Comparison of ENCODE assay signal across 8 mouse cellular contexts in the genomic region with DNA sequence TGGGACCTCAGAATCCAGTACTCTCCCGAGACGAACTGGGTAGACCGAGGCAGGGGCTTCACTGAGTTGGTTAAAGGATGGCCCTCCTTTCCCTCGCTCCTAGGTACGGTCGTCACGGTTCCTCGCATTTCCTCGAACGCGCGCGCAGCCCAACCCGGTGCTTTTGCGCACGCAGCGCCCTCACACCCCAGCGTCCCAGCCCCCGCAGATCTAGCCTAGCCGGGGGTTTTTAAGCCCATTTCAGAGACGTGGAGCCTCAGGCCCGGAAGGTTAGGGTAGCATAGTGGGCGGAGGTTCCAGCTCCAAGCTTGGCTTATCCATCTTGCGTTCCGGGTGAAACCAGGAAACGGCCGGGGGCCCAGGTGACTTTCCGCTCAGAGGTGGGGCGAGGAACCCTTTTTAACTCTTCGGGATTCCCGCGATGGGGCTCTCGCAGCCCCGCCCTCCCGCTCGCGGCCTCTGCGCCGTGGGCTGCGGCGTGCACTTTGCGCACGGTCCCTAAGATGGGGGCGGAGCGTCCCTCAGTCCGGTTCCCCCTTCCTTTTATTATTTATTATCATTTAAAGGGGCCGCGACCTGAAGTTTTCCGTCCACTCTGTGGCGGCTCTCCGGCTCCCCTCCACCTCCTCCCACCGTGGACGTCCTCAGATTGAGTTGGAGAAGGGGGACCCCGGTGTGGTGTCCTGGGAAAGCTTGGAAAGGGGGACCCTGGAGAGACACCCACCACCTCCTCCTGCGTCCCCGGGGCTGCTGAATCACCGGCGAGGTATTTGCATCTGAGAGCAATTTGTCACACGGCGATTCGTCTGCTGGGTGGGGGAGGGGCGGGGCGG. TPM values are rescaled to one million over a fixed set of nuclear protein-coding genes. Genes with fewer than 3 reads are reported as not detected.
DNase-seq lines count a peak whose midpoint lies in the region; ATAC-seq and TF ChIP-seq lines count a peak whose summit lies in the region.

TSS of gene Arid3a (plus strand) at position 553 of the 833 bp plus-strand sequence.

- ATAC-seq in hindbrain, embryonic 11.5 days (ENCODE audit: low FRiP score), result peak; percentile 77
- ATAC-seq in lung, postnatal 0 days, result peak; percentile 81

- no peak for TF ChIP-seq CTCF in lung, postnatal 0 days (IDR thresholded peaks at IDR 0.05)

- H3K9me3 ChIP-seq in hindbrain, embryonic 11.5 days (ENCODE audit: control insufficient read depth, low read length), result no peaks in the 10 kb centered on the region
- no peaks in the 10 kb centered on the region for H3K9me3 ChIP-seq in lung, postnatal 0 days (ENCODE audit: low read length)

- H3K4me1 ChIP-seq in hindbrain, embryonic 11.5 days (replicated peaks; ENCODE audit: control insufficient read depth, insufficient read depth, low read length), result peaks cover 18% of the 10 kb centered on the region
- H3K4me1 ChIP-seq in lung, postnatal 0 days (ENCODE audit: insufficient read depth, low read depth, low read length), result peaks cover 18% of the 10 kb centered on the region

- TF ChIP-seq EP300 in lung, postnatal 0 days (IDR thresholded peaks at IDR 0.05), result 0 out of 2 replicates have a peak, but pooled peaks have one; percentile 34

- peak within 1 kb of the TSS; percentile 82 for H3K4me3 ChIP-seq in hindbrain, embryonic 11.5 days (ENCODE audit: low read depth, low read length)
- peak within 1 kb of the TSS; percentile 78 for H3K4me3 ChIP-seq in lung, postnatal 0 days (ENCODE audit: low read depth, low read length)

- peaks cover 26% of the 10 kb centered on the region for H3K27me3 ChIP-seq in hindbrain, embryonic 11.5 days (ENCODE audit: control insufficient read depth, insufficient read depth, low read length)
- H3K27me3 ChIP-seq in lung, postnatal 0 days (replicated peaks; ENCODE audit: insufficient read depth, low read length), result peaks cover 10% of the 10 kb centered on the region; the same call in 1 of the 2 replicates

- peak within 1 kb of the TSS; percentile 89 for H3K27ac ChIP-seq in hindbrain, embryonic 11.5 days (ENCODE audit: low read depth, low read length)
- peak within 1 kb of the TSS; percentile 95 for H3K27ac ChIP-seq in lung, postnatal 0 days (ENCODE audit: low read length)

- peak within 1 kb of the TSS; percentile 94 for H3K4me2 ChIP-seq in hindbrain, embryonic 11.5 days (replicated peaks; ENCODE audit: low read depth, low read length)
- peak within 1 kb of the TSS; percentile 90 for H3K4me2 ChIP-seq in lung, postnatal 0 days (replicated peaks; ENCODE audit: low read depth, low read length)

- H3K36me3 ChIP-seq in hindbrain, embryonic 11.5 days (ENCODE audit: control insufficient read depth, insufficient read depth, low read length), result no peaks in the 10 kb centered on the region
- H3K36me3 ChIP-seq in lung, postnatal 0 days (ENCODE audit: insufficient read depth, low read length), result peaks cover 12% of the 10 kb centered on the region; the same call in 1 of the 2 replicates

- under 1% methylated on average over 63 of the region's 63 CpGs for WGBS in hindbrain, embryonic 11.5 days
- under 1% methylated on average over 61 of the region's 63 CpGs for WGBS in lung, postnatal 0 days

- DNase-seq in NIH3T3 (ENCODE audit: low read depth), result peak; percentile 97
- peak; percentile 89 for DNase-seq in cerebellum, adult 9-11 months
- peak; percentile 74 to 90 for DNase-seq in frontal cortex, adult 2 months (ENCODE audit: extremely low spot score in 1 of 2, low spot score in 1 of 2)
- DNase-seq in hindbrain, embryonic 11.5 days (ENCODE audit: low spot score), result peak; percentile 95
- DNase-seq in layer of hippocampus, postnatal 10 days (ENCODE audit: low spot score in 2 of 2), result peak; percentile 84 to 89
- peak; percentile 97 for DNase-seq in lung, postnatal 0 days (ENCODE audit: low spot score)
- DNase-seq in ovary, postnatal 10 days (ENCODE audit: low spot score), result peak; percentile 74
- DNase-seq in thymus, postnatal 0 days (ENCODE audit: low spot score), result peak; percentile 94

- H3K9ac ChIP-seq in hindbrain, embryonic 11.5 days (ENCODE audit: low read depth, low read length), result peak within 1 kb of the TSS; percentile 83
- H3K9ac ChIP-seq in lung, postnatal 0 days (replicated peaks; ENCODE audit: low read depth), result peak within 1 kb of the TSS; percentile 83

RNA-seq across cellular contexts. Expression of gene Arid3a, which starts in this region (rescaled TPM):
- polyA plus RNA-seq in frontal cortex, adult 2 months (2012; rRNA removed), result 3.6 and 4.1 TPM in 2 replicates
- 4.9 and 9.0 TPM in 2 replicates for polyA plus RNA-seq in hindbrain, embryonic 11.5 days (2014; fragmentation: Nextera tagmentation; extraction: Ambion mirVana)
- total RNA-seq in layer of hippocampus, postnatal 10 days (2021), result 1 to 10 TPM; 5.5 to 8.4 TPM
- polyA plus RNA-seq in lung, postnatal 0 days (2015; fragmentation: Nextera tagmentation; extraction: Ambion mirVana), result 4.8 and 7.1 TPM in 2 replicates
- 3.7 TPM in 2 replicates for polyA plus RNA-seq in thymus, postnatal 0 days (2015; fragmentation: Nextera tagmentation; extraction: Ambion mirVana)

Comparison
In these comparisons a context has a peak if more than half of its experiments do, and no peak if none do; other contexts are left out.
1. Peak in every context shown above with its lines: DNase-seq, ATAC-seq, H3K4me3 ChIP-seq and H3K27ac ChIP-seq.